Mouse (Mus musculus) forebrain, embryonic 13.5 days (tissue): Measurements from ENCODE around the gene Cep63. TPM values are rescaled to one million over a fixed set of nuclear protein-coding genes. Genes with fewer than 3 reads are reported as not detected.
A peak's percentile ranks its signal among the peaks of the same experiment; 100 is the strongest.

Experiments used
- ATAC-seq: fragments of 200-750 bp; cut with Nextera tagmentation; 2 replicates; pipeline ENCODE4 v1.8.0; 2017
- H3K27ac ChIP-seq: fragments of 300-500 bp; sonication (generic); 2 replicates; pipeline ENCODE4 v1.5.1; 2015; ENCODE audit warnings: inconsistent platforms, mild to moderate bottlenecking, moderate library complexity
- H3K27me3 ChIP-seq: fragments of 300-500 bp; sonication (generic); 2 replicates; pipeline ENCODE4 v1.6.1; 2015; ENCODE audit warnings: mild to moderate bottlenecking, inconsistent platforms
- H3K36me3 ChIP-seq: fragments of 300-500 bp; sonication (generic); 2 replicates; pipeline ENCODE4 v1.6.1; 2015; ENCODE audit warnings: mild to moderate bottlenecking, inconsistent platforms; ENCODE audit not compliant: poor library complexity, severe bottlenecking
- H3K4me1 ChIP-seq: fragments of 300-500 bp; sonication (generic); 2 replicates; pipeline ENCODE4 v1.6.1; 2015; ENCODE audit warnings: inconsistent platforms
- H3K4me2 ChIP-seq: fragments of 300-500 bp; sonication (generic); 2 replicates; pipeline ENCODE4 v1.6.1; 2015; ENCODE audit warnings: inconsistent platforms, mild to moderate bottlenecking, moderate library complexity
- H3K4me3 ChIP-seq: fragments of 300-500 bp; sonication (generic); 2 replicates; pipeline ENCODE4 v1.5.1; 2015; ENCODE audit warnings: mild to moderate bottlenecking, inconsistent platforms
- H3K9ac ChIP-seq: fragments of 300-500 bp; sonication (generic); 2 replicates; pipeline ENCODE4 v1.6.1; 2015; ENCODE audit warnings: mild to moderate bottlenecking, inconsistent platforms
- H3K9me3 ChIP-seq: fragments of 300-500 bp; sonication (generic); replicated peaks from 2 replicates; pipeline ENCODE4 v1.6.1; 2016; ENCODE audit warnings: inconsistent platforms
- WGBS: fragments of 180-500 bp; shearing (Covaris S2); methylation state at CpG from one replicate; pipeline ENCODE4 v1.1.7; 2015; 5-methylcytosine and 5-hydroxymethylcytosine counted together
- polyA plus RNA-seq: library from polyadenylated mRNA; unstranded; fragments of >200 nt; fragmentation: Nextera tagmentation; extraction: Ambion mirVana; gene quantifications from 2 replicates; pipeline ENCODE4 v1.2.1, GENCODE M21; 2015

Cep63 gene
- polyA plus RNA-seq, 1 experiment from 2014 or later, result 55.4 TPM

GRCm38 (mm10) chr9:102547028-102547354, 79.3 kb downstream of the Cep63 start:
- no peak overlapping the region for H3K4me3 ChIP-seq
- H3K36me3 ChIP-seq, result no peaks in the 10 kb centered on the region
- ATAC-seq, result no peak
- H3K27ac ChIP-seq, result no peak overlapping the region
- no peak overlapping the region; the same call in 1 of the 2 replicates for H3K4me2 ChIP-seq
- WGBS, result 13% methylated on average over 7 of the region's 7 CpGs
- peaks cover 40% of the 10 kb centered on the region for H3K4me1 ChIP-seq
- no peak overlapping the region for H3K9ac ChIP-seq
- peaks cover 44% of the 10 kb centered on the region for H3K27me3 ChIP-seq
- H3K9me3 ChIP-seq, result no peaks in the 10 kb centered on the region

DNA sequence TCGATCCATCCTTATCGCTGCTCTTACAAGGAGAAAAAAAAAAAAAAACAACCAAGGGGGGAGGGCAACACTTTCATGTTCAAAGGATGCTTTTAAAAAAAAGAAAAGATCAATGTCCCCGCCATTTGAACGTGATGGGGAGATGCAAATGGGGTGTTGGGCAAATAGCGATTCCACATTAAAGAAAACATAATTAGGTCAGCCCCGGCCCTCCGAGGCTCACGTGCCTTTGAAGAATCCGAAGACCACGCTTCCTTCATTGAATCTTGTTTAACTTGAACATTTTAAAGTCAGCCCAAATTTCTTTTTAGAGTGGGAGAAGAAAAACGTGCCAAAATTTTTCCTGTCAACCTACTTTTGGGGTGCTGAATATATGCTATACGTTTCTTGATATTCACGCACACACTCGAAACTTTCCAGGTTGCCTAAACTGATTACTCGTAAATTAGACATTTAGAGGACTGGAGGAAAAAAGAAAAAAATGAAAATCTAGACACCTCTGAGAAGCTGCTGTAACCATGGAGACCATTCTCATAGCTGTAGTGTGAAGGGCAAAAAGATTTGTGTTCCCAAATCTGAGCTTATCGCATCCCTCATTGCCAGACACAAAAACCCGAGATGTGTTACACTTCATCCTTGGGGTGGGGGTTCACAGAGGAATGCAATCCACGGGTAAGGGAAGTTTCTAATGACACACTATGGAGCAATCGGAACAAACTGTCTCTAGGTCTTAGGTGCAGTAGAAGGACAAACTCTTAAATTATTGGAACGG, 79.9 kb downstream of the Cep63 start:
- Histone ChIP-seq H3K4me2 (peak overlapping the region; percentile 75), H3K4me3 (0 out of 2 replicates have a peak overlapping the region, but pooled peaks have one; percentile 40), H3K36me3 (no peaks in the 10 kb centered on the region), H3K9ac (no peak overlapping the region), H3K9me3 (no peaks in the 10 kb centered on the region), H3K27me3 (peaks cover 48% of the 10 kb centered on the region), H3K4me1 (peaks cover 40% of the 10 kb centered on the region), H3K27ac (peak overlapping the region; percentile 97; the same call in 1 of the 2 replicates)
- no peak for ATAC-seq
- 26% methylated on average over 20 of the region's 20 CpGs for WGBS

- H3K4me3 ChIP-seq, result peak overlapping the region; percentile 40
- H3K36me3 ChIP-seq, result no peaks in the 10 kb centered on the region
- H3K9me3 ChIP-seq, result no peaks in the 10 kb centered on the region
- 4% methylated on average over 22 of the region's 22 CpGs for WGBS
- H3K27ac ChIP-seq, result peak overlapping the region; percentile 97
- ATAC-seq, result peak; percentile 66
- peak overlapping the region; percentile 75 for H3K4me2 ChIP-seq
- H3K27me3 ChIP-seq, result peaks cover 47% of the 10 kb centered on the region
- H3K4me1 ChIP-seq, result peaks cover 40% of the 10 kb centered on the region
- peak overlapping the region; percentile 75 for H3K9ac ChIP-seq
Measured at GRCm38 (mm10) chr9:102545406-102546255, 80.7 kb downstream of the Cep63 start.

- Histone ChIP-seq H3K4me3 (peak overlapping the region; percentile 40), H3K27me3 (peaks cover 40% of the 10 kb centered on the region), H3K36me3 (no peaks in the 10 kb centered on the region), H3K9me3 (no peaks in the 10 kb centered on the region), H3K27ac (peak overlapping the region; percentile 97), H3K9ac (peak overlapping the region; percentile 75), H3K4me2 (peak overlapping the region; percentile 75), H3K4me1 (peaks cover 40% of the 10 kb centered on the region)
- peak; percentile 72 for ATAC-seq
- WGBS, result under 1% methylated on average over 26 of the region's 26 CpGs
Measured at GRCm38 (mm10) chr9:102544773-102545366, 81.5 kb downstream of the Cep63 start.

DNA sequence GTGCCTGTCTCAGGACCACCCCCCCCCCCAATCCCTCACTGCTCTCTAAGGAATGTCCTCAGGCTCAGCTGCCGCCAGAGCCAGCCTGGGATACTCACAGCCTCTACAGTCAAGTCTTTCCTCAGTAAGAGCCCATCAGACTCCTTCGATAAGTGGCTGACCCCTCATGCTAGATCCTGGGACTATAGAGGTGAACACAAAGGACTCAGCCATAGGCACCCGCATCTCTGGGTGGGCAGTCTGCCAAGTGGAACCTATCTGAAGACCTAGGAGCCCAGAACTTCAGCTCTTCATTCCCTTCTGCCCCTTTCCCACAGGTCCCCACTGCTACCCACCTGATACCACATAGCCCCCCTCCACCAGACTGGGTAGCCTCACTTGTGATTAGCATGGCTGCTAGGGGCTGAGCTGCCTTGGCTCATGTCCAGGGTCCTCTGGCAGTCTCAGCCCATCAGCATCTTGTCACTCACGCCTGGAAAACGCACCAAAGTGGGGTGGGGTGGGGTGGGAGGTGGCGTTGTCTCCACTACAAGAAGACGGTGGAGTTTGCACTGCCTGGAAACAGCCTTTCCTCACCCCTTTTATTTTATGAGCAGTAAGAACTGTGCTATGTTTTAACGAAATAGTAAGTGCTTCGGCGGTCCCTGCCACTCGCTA, 82.1 kb downstream of the Cep63 start:
- Histone ChIP-seq H3K4me1 (peaks cover 40% of the 10 kb centered on the region), H3K27ac (peak overlapping the region; percentile 97), H3K9me3 (no peaks in the 10 kb centered on the region), H3K4me2 (peak overlapping the region; percentile 75), H3K27me3 (peaks cover 36% of the 10 kb centered on the region), H3K36me3 (no peaks in the 10 kb centered on the region), H3K4me3 (peak overlapping the region; percentile 40), H3K9ac (peak overlapping the region; percentile 75)
- 1% methylated on average over 11 of the region's 11 CpGs for WGBS
- ATAC-seq, result peak; percentile 83

DNA sequence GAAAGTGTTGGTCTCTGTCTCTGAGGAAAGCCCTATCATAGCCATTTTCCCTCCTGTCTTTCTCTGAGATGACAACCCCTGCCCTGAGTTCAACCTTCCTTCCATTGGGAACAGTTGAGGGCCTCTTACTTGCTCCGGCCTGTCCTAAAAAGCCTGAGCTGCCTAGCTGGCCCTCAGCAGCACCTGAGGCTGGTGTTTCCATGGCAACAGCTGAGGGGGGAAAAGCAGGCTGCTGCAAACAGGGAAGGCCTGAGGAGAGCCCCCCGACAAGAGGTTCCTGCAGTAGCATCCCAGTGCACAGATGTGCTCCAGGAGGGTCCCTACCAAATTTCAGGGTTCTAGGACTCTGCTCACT, 82.6 kb downstream of the Cep63 start:
- Histone ChIP-seq H3K4me3 (no peak overlapping the region), H3K9ac (no peak overlapping the region), H3K27me3 (peaks cover 34% of the 10 kb centered on the region), H3K27ac (peak overlapping the region; percentile 97), H3K4me1 (peaks cover 40% of the 10 kb centered on the region), H3K9me3 (no peaks in the 10 kb centered on the region), H3K4me2 (peak overlapping the region; percentile 75), H3K36me3 (no peaks in the 10 kb centered on the region)
- 16% methylated on average over 2 of the region's 2 CpGs for WGBS
- ATAC-seq, result no peak; the same call in 1 of the 2 replicates

GRCm38 (mm10) chr9:102542540-102542939, 83.8 kb downstream of the Cep63 start:
- 83% methylated on average over 8 of the region's 8 CpGs for WGBS
- Histone ChIP-seq H3K4me1 (peaks cover 40% of the 10 kb centered on the region), H3K27me3 (peaks cover 29% of the 10 kb centered on the region), H3K36me3 (no peaks in the 10 kb centered on the region), H3K4me2 (no peak overlapping the region), H3K9me3 (no peaks in the 10 kb centered on the region), H3K27ac (no peak overlapping the region), H3K9ac (no peak overlapping the region), H3K4me3 (no peak overlapping the region)
- ATAC-seq, result no peak

DNA sequence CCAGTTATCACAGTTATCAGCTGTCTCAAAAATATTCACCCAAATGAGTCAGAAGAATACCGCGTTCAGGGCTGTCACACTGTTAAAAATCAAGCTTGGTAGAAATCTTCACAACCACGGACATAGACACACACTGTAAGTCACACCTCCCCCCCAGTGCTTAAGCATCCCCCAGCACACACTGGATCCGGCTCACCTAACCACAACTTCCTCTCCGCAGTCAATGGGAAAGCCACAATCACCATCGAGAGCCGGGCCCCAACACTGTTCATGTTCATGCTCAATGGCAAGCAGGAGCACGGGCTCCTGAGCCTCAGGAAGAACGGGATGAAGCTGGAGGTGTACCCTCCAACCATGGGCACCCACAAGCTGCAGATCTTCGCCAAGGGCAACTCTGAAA, 84.7 kb downstream of the Cep63 start:
- WGBS, result 96% methylated on average over 10 of the region's 10 CpGs

GRCm38 (mm10) chr9:102539699-102540098, 86.6 kb downstream of the Cep63 start:
- Histone ChIP-seq H3K4me2 (no peak overlapping the region), H3K27me3 (peaks cover 21% of the 10 kb centered on the region), H3K4me1 (peaks cover 17% of the 10 kb centered on the region), H3K9me3 (no peaks in the 10 kb centered on the region), H3K4me3 (no peak overlapping the region), H3K9ac (no peak overlapping the region), H3K36me3 (no peaks in the 10 kb centered on the region), H3K27ac (no peak overlapping the region)
- ATAC-seq, result no peak
- WGBS, result 76% methylated on average over 7 of the region's 7 CpGs

More for the DNA sequence above, 84.7 kb downstream of the Cep63 start:
- ATAC-seq, result no peak
- no peaks in the 10 kb centered on the region for H3K36me3 ChIP-seq
- H3K9ac ChIP-seq, result no peak overlapping the region
- peaks cover 21% of the 10 kb centered on the region for H3K27me3 ChIP-seq
- H3K4me2 ChIP-seq, result no peak overlapping the region
- H3K4me3 ChIP-seq, result no peak overlapping the region
- H3K4me1 ChIP-seq, result peaks cover 33% of the 10 kb centered on the region
- no peak overlapping the region for H3K27ac ChIP-seq
- no peaks in the 10 kb centered on the region for H3K9me3 ChIP-seq

DNA sequence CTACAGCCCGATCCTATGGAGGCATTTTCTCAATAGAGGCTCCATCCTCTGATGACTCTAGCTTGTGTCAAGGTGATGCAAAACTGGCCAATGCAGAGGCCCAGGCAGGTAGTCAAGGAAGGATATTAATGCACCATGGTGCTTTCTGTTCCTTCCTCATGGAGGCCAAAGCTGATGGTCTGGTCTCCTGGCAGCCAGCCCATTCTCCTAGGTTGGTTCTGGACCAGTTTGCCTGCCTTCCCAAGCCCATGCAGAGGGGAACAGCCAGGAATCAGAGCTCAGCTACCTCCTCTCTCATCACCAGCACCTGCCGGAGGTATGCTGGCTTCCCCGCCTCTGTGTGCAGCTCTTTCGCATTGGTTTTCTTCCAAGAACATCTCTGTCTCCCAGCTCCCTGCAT, 89.4 kb downstream of the Cep63 start:
- no peak for ATAC-seq
- no peak overlapping the region for H3K9ac ChIP-seq
- H3K27ac ChIP-seq, result no peak overlapping the region
- 91% methylated on average over 4 of the region's 4 CpGs for WGBS
- no peak overlapping the region for H3K4me3 ChIP-seq
- H3K27me3 ChIP-seq, result peaks cover 12% of the 10 kb centered on the region
- no peaks in the 10 kb centered on the region for H3K9me3 ChIP-seq
- no peaks in the 10 kb centered on the region for H3K4me1 ChIP-seq
- H3K36me3 ChIP-seq, result no peaks in the 10 kb centered on the region
- no peak overlapping the region for H3K4me2 ChIP-seq
